Mouse (Mus musculus): ENCODE data around the gene Vps16. TPM values are rescaled to one million over a fixed set of nuclear protein-coding genes. Genes with fewer than 3 reads are reported as not detected.

Vps16 gene
- polyA plus RNA-seq, 1 experiment from 2014 or later, result 60.9 TPM

- Histone ChIP-seq H3K9me3 (replicated peaks; ENCODE audit: control insufficient read depth, low read length) (no peaks in the 10 kb centered on the region; the same call in 1 of the 2 replicates), H3K4me1 (ENCODE audit: control insufficient read depth, insufficient read depth, low read length) (peaks cover 13% of the 10 kb centered on the region), H3K36me3 (ENCODE audit: control insufficient read depth, insufficient read depth) (no peaks in the 10 kb centered on the region), H3K9ac (ENCODE audit: low read length) (no peak overlapping the region), H3K27me3 (ENCODE audit: control insufficient read depth, insufficient read depth, low read length) (no peaks in the 10 kb centered on the region), H3K4me3 (ENCODE audit: low read length) (no peak overlapping the region), H3K27ac (ENCODE audit: low read length) (no peak overlapping the region), H3K4me2 (ENCODE audit: low read depth, low read length) (no peak overlapping the region)
- 88% methylated on average over 4 of the region's 4 CpGs for WGBS
- ATAC-seq (replicated peaks; ENCODE audit: extremely low read depth, insufficient read depth, low FRiP score), result no peak
Measured at GRCm38 (mm10) chr2:130488600-130488999, 64.5 kb downstream of the Vps16 start.

GRCm38 (mm10) chr2:130491162-130491561 is 67.0 kb downstream of the Vps16 start:
- ATAC-seq (replicated peaks; ENCODE audit: extremely low read depth, insufficient read depth, low FRiP score), result no peak
- WGBS, result 62% methylated on average over 4 of the region's 4 CpGs
- Histone ChIP-seq H3K9ac (ENCODE audit: low read length) (no peak overlapping the region), H3K27ac (ENCODE audit: low read length) (no peak overlapping the region), H3K4me1 (ENCODE audit: control insufficient read depth, insufficient read depth, low read length) (peaks cover 20% of the 10 kb centered on the region), H3K4me2 (ENCODE audit: low read depth, low read length) (no peak overlapping the region), H3K9me3 (replicated peaks; ENCODE audit: control insufficient read depth, low read length) (no peaks in the 10 kb centered on the region; the same call in 1 of the 2 replicates), H3K27me3 (ENCODE audit: control insufficient read depth, insufficient read depth, low read length) (no peaks in the 10 kb centered on the region), H3K4me3 (ENCODE audit: low read length) (no peak overlapping the region), H3K36me3 (ENCODE audit: control insufficient read depth, insufficient read depth) (no peaks in the 10 kb centered on the region)

GRCm38 (mm10) chr2:130491587-130491986 is 67.4 kb downstream of the Vps16 start:
- Histone ChIP-seq H3K27me3 (ENCODE audit: control insufficient read depth, insufficient read depth, low read length) (no peaks in the 10 kb centered on the region), H3K27ac (ENCODE audit: low read length) (peak overlapping the region; percentile 46; the same call in 1 of the 2 replicates), H3K9me3 (replicated peaks; ENCODE audit: control insufficient read depth, low read length) (no peaks in the 10 kb centered on the region; the same call in 1 of the 2 replicates), H3K4me3 (ENCODE audit: low read length) (no peak overlapping the region), H3K9ac (ENCODE audit: low read length) (no peak overlapping the region), H3K36me3 (ENCODE audit: control insufficient read depth, insufficient read depth) (no peaks in the 10 kb centered on the region), H3K4me2 (ENCODE audit: low read depth, low read length) (no peak overlapping the region), H3K4me1 (ENCODE audit: control insufficient read depth, insufficient read depth, low read length) (peaks cover 24% of the 10 kb centered on the region)
- peak; percentile 67; the same call in 1 of the 2 replicates for ATAC-seq (replicated peaks; ENCODE audit: extremely low read depth, insufficient read depth, low FRiP score)
- WGBS, result 22% methylated on average over 7 of the region's 7 CpGs

Other genes with a start within 250 kb of the Vps16 start
- 444 and 445 TPM in 2 replicates for gene Snrpb, start 244.9 kb upstream of the Vps16 start, polyA plus RNA-seq (2015; fragmentation: Nextera tagmentation; extraction: Ambion mirVana)
- not detected in 2 replicates for gene Tmc2, start 229.1 kb upstream of the Vps16 start, polyA plus RNA-seq (2015; fragmentation: Nextera tagmentation; extraction: Ambion mirVana)
- 138 and 159 TPM in 2 replicates for gene Nop56, start 149.9 kb upstream of the Vps16 start, polyA plus RNA-seq (2015; fragmentation: Nextera tagmentation; extraction: Ambion mirVana)
- 346 and 357 TPM in 2 replicates for gene Idh3b, start 139.8 kb upstream of the Vps16 start, polyA plus RNA-seq (2015; fragmentation: Nextera tagmentation; extraction: Ambion mirVana)
- gene Ebf4, start 129.2 kb upstream of the Vps16 start, polyA plus RNA-seq (2015; fragmentation: Nextera tagmentation; extraction: Ambion mirVana), result 0.30 and 0.43 TPM in 2 replicates
- 27.2 and 29.4 TPM in 2 replicates for gene Cpxm1, start 26.8 kb upstream of the Vps16 start, polyA plus RNA-seq (2015; fragmentation: Nextera tagmentation; extraction: Ambion mirVana)
- gene Gm28372, start 19.1 kb upstream of the Vps16 start, polyA plus RNA-seq (2015; fragmentation: Nextera tagmentation; extraction: Ambion mirVana), result not detected in 2 replicates
- gene 1700020A23Rik, start 19.1 kb upstream of the Vps16 start, polyA plus RNA-seq (2015; fragmentation: Nextera tagmentation; extraction: Ambion mirVana), result not detected in 2 replicates
- 0.11 TPM in 1 of 2 replicates, not detected in the other for gene Tmem239, start 17.9 kb upstream of the Vps16 start, polyA plus RNA-seq (2015; fragmentation: Nextera tagmentation; extraction: Ambion mirVana)
- gene Pced1a, start 362 bp downstream of the Vps16 start, polyA plus RNA-seq (2015; fragmentation: Nextera tagmentation; extraction: Ambion mirVana), result 7.2 and 8.1 TPM in 2 replicates
- gene Ptpra, start 25.9 kb downstream of the Vps16 start, polyA plus RNA-seq (2015; fragmentation: Nextera tagmentation; extraction: Ambion mirVana), result 70.5 and 71.8 TPM in 2 replicates
- gene Mrps26, start 139.4 kb downstream of the Vps16 start, polyA plus RNA-seq (2015; fragmentation: Nextera tagmentation; extraction: Ambion mirVana), result 71.6 and 78.7 TPM in 2 replicates
- not detected in 2 replicates for gene Oxt, start 151.8 kb downstream of the Vps16 start, polyA plus RNA-seq (2015; fragmentation: Nextera tagmentation; extraction: Ambion mirVana)
- gene Avp, start 158.2 kb downstream of the Vps16 start, polyA plus RNA-seq (2015; fragmentation: Nextera tagmentation; extraction: Ambion mirVana), result 0.37 TPM in 1 of 2 replicates, not detected in the other
- gene Fastkd5, start 205.7 kb downstream of the Vps16 start, polyA plus RNA-seq (2015; fragmentation: Nextera tagmentation; extraction: Ambion mirVana), result 13.3 and 13.9 TPM in 2 replicates
- gene Ubox5, start 205.7 kb downstream of the Vps16 start, polyA plus RNA-seq (2015; fragmentation: Nextera tagmentation; extraction: Ambion mirVana), result 6.5 and 8.2 TPM in 2 replicates
- gene Lzts3, start 218.5 kb downstream of the Vps16 start, polyA plus RNA-seq (2015; fragmentation: Nextera tagmentation; extraction: Ambion mirVana), result 2.0 and 2.4 TPM in 2 replicates
- 47.1 and 47.3 TPM in 2 replicates for gene Ddrgk1, start 240.3 kb downstream of the Vps16 start, polyA plus RNA-seq (2015; fragmentation: Nextera tagmentation; extraction: Ambion mirVana)
- 70.1 and 79.3 TPM in 2 replicates for gene Itpa, start 243.3 kb downstream of the Vps16 start, polyA plus RNA-seq (2015; fragmentation: Nextera tagmentation; extraction: Ambion mirVana)

All from heart, embryonic 16.5 days (tissue).